Mouse (Mus musculus) adrenal gland, adult 8-10 months (tissue): ENCODE results near the gene Corin. TPM values are rescaled to one million over a fixed set of nuclear protein-coding genes. Genes with fewer than 3 reads are reported as not detected.
A peak's percentile ranks its signal among the peaks of the same experiment; 100 is the strongest.

ENCODE experiments used
- DNase-seq: peaks from one replicate; pipeline ENCODE4 v3.0.0; 2022
- total RNA-seq, 4 experiments: library from RNA; stranded (reverse); gene quantifications; 2 replicates each; pipeline ENCODE4 v1.2.4; 2022

Corin gene
- under 1 TPM in 1 of 4 experiments, not detected in 3; 0.06 TPM for total RNA-seq

DNA sequence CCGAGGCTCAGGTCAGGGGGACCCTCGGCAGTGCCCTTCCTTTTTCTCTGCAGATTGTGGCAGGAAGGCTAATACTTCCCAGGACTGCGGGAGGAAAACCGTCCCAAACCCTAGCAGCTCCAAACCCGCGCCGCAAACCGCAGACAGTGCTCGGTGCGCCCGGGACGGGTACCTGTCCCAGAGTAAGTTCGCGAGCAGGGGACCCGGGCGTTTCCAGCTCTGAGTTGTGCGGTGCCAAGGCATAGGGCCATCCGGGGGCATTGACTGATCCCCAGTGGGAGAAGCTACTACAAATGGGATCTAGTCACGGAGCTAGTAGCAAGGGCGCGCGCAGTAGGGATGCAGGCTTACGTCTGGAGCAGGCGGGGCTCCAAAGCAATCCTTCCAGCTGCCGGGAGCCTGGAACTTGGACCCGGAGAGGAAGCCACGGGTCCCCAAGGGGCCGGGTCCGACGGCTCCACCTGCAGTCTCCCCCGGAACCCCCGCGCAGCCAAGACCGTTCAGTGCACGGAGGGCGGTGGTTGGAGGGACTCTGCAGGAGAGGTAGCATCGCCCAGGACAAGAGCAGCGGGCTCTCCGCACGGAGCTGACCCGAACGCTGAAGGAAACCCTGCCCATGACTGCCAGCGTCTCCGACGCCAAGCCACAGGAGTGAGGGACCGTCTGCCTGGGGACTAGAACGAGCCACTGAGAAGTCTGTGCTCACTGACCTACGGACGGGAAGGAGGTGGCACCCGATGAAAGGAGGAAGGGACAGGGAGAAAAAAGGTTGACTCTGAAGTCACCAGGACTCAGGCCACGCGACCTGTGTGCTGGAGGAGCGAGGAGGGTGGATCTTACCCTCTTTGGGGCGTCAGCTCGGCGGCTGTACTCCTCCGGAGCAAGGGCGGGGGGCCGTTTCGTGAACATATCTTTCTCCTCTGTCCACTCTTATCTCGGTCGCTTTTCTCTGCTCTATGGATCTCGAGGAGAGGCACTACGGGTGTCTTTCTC lies at the start of gene Corin:
Gene Corin, minus strand, starts transcription at position 943 of the 993 bp plus-strand sequence.
- DNase-seq, result no peak

DNA sequence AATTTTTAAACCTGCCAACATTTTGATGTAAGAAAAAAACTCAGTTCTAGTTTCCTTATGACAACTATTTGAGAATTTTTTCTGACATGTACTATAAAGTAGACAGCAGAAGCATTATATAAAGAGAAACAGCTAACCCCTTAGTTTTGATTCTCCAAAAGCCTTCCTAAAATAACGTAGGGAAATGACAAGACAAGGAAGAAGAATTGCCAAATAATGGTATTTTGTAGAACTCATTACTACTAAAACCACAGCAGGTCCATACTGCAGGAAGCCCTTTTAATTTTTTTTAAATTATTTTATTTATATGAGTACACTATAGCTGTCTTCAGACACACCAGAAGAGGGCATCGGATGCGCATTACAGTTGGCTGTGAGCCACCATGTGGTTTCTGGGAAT lies 46.9 kb upstream of the Corin start:
- no peak for DNase-seq

DNA sequence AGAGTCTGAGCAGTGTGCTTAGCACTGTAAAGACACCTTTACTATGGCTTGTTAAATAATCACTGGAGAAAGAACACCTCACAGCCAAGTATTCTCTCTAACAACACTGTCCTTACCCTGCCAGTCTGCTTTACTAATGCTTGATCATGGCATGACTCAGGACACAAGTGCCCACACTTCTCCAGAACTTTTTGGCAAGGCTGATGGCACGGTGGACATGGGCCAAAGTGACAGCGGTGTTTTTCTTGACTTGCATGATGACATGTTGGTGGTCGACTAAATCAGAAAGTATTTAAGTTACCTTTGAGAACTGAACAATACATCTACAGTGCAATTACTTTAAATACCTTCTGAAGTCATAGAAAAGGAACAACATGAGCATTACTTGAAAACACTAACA lies 24.6 kb upstream of the Corin start:
- DNase-seq, result peak; percentile 27

DNA sequence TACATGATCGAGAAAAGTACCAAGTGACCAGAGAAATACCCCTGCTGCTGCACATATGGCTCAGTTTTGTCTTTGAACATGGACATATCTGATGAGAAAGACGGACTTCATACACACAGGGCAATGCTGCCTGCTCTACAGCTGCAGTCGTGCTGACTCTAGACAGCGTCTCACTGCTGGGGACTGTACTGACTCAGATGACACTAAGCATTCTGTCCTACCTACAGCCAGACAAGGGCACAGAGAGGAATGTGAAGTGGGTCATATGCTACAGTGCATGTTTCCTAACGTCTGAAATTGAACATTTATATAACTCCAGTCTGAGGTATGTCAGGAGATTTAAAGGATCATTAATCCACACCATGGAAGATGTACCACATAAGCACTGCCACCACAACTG lies 9.5 kb upstream of the Corin start:
- DNase-seq, result no peak

DNA sequence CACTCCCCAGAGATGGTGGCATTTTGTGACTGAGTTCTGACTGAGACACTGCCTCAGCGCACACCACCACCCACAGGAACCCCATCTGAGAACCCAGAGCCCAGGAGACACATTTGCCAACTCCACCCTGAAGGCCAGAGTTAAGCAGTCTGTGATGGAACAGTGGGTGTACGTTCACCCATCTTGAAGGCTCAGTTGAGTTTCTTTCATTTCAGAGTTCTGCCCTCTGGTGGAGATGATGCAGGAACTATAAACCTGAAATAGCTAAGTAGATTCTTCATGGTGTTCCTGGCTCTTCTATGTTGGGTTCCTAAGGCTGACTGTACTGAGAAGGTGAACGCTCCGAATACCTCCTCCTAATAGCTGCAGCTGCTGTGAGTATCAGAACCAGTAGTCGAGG lies 1.5 kb upstream of the Corin start:
- no peak for DNase-seq

DNA sequence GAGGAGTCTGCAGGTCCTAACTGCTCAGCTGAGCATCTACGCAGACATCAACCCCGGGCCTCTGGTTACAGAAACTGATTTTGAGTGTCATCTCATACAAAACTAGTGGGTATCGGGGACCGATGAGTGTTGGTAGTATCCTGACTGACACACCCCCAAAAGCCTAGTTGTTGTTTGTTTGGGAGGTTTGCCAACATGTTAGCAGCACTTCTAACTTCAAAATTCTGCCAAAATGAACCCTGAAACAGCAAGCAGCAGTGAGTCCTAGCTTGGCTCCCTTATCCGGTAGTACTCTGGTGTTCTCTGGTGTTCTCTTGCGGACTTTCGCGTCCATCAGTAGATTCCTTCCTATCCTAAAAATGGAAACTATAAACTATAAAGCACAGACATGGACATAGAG lies 1.5 kb downstream of the Corin start:
- no peak for DNase-seq

DNA sequence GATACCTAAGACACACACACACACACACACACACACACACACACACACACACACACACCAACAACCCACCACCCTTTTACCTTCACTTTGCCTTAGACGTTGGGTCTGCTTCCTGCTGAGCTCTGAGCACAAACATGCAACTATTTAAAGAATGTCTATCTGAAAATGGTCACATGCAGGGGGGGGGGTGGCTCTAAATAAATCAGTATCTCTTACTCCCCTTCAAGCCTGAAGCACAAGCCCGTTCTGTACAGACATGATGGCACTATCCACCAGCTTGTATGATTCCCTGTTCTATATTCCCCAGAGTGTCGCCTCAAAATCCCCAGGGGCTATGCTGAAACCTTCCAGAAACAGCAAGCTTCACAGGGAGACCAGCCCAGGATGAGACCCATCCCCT lies 2.5 kb downstream of the Corin start:
- no peak for DNase-seq

DNA sequence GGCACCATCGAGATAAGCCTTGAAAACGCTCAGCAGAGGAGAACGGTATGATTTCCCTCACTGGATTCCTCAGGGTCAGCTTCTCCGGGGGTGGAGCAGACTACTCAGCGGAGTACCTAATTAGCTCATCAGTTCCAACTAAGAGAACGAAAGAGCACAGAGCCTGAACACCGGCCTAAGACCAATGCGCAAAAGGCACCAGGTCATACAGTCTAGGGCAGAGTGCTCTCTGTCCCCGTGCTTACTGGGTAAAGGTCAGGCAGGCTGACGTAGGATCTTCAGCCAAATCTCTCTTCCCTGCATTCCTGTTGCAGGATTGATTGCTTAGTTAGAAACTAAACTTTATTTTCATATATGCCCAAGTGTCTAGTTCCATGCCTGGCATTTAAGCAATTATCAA lies 6.0 kb downstream of the Corin start:
- no peak for DNase-seq

DNA sequence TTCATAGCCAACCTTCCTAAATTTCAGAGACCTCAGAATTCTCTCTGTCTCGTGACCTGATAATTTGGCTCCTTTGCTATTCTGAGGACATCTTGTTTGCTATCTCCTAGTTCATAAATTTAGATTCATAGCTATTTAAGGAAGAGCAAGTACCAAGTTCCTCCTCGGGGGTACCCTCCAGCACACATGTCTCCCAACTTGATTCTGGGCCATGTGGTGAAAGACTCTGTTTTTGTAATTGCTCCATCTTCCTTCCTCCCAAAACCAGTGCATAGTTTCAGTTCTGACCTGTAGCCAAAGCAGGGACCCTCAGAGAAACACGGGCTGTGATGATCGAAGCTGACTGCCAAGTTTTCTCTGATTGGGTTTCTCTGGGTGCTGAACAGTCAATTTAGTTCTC lies 7.5 kb downstream of the Corin start:
- no peak for DNase-seq

DNA sequence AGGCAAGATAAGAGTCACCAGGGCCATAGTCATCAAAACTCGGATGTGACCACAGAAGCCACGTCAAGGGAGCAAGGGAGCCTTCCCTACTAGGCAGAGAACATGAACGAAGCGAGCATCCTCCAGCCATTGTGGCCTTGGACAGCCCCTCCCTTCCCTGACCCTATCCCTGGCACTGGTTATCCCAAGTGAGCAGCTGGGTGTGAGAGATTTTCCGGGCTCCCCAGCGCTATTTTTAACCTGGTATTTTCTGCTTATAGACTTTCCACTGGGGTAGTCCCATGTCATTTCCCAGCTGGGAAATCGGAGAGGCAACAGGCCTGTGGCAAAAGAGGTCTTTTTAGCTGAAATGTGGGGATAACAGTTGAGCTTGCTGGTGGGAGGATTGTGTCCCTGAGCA lies 10.4 kb downstream of the Corin start:
- no peak for DNase-seq

DNA sequence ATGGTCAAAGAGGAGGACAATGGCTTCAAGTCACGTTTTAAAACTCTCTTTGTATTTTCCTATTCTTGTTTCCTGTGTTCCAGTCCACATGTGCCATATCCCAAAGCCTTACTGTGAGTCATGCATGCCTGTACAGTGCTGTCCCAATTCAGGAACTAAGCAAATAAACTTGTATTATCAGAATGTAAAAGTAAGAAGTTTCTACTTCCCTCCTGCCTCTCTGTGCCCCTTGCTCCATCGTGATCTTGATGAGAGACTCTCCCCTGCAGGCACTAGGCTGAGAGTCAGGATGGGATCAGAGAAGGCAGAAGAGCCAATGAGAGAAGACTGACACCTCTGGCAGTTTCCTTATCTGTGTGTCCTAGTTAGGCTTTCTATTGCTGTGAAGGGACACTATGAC lies 13.0 kb downstream of the Corin start:
- DNase-seq, result no peak

DNA sequence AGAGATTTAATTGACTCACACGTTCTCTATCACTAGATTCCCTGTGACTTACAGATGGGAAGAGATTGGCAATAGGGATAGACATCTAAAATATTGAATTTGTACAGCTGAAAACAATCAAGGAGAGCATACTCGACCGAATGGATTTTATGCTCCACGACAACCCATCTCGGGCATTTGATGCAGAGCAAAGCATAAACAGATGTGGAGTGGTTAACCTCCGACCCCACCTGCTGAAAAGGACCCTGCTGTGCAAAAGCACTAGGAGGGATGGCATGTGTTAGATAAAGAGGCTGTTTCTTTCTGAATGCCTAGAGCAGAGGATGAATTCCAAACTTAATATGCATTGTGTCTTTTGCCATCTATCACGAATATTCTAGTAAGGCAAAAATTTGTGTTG lies 23.8 kb downstream of the Corin start:
- DNase-seq, result no peak

DNA sequence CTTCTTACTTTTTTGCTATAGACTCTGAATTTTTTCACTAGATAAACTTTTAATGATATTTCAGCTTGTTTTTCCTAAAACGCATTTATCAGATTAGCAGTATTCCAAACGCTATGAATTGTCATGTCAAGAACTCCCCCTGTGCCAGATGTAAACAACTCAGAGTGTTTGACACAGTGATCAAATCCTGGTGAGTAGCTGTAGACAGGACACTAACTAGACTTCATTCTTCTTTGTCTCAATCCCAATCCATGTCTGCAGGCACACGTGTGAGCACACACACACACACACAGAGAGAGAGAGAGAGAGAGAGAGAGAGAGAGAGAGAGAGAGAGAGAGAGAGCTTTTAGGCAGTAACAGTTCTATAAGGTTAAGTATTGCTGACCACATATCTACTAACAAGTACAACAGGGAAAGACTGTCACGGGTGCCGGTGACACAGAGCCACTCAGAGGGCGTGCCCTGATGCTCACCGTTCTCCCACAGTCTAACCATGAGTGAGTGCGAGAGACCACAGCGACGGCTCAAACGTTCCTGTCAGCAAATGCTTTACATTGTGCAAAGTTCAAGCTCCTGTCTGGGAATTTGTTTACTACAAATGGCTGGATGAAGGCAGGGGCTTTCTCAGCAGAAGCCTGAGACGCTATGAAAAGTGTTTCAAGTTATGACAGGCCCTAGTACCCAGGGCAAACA lies 31.8 kb downstream of the Corin start:
- DNase-seq, result no peak

DNA sequence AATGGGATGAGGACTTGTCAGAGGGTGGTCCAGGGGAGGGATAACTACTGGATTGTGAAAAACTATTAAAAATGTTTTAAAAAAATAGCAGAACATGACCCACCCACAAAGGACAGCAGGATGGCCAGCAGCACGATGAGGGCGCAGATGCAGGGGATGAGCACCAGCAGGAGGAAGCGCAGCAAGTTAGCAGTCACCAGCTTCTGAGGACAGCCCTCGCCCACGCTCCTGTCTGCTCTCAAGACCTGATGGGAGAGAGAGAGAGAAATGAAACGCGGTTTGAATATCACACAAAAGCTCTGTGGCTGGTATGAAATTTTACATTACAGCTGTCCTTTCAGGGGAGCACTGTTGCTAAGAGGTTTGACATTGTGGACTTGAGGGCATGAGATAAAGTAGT lies 32.5 kb downstream of the Corin start:
- no peak for DNase-seq

DNA sequence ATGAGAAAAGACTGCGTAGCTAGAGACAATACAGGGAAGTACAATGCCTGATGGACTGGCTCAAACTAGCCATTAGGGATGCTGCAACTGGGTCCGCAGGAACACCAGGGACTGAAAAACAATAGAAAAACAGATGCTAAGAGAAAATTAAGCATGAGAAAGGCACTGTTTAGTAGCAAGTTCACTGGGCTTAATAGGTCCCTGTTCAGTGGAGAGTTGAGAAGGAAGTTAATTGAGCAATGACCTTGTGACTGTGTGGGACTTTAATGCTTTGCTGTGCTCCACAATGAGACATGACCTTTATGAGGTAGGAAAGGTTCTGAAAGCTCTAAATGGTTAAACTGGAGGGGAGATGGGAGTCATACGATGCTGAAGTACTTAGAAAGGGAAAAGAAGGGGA lies 39.3 kb downstream of the Corin start:
- DNase-seq, result no peak

DNA sequence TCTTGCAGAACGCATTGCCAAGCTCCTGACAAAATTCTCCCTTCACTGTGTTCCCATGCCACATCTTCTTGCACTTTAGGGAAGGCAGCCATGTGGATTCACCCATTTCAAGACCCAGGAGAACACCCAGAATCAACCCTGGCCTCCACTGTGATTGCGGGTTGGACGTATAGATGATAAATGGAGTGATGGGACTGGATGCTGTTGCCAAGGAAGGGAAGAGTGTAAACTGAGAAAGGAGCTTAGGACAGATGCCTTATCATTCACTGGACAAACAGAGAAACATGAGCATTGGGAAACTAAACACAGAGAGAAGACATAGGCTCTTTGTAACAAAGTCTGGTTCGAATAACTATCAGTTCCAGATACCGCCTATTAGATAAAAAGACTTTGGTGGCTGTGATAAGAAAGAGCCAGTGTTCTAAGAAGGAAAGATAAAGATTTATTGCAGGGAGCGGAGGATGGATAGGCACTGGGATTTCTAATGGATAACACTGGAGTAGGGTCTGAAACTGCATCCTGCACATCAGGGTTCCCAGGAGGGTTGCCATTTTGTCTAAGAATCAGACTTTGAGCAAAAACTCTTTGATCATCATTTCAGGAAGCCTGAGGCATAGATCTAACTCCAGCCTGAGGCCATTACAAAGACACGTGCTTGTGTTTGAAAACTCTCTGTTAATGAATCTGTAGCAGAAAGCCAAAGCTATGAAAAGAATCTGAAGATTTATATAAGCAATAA lies 44.7 kb downstream of the Corin start:
- DNase-seq, result no peak

DNA sequence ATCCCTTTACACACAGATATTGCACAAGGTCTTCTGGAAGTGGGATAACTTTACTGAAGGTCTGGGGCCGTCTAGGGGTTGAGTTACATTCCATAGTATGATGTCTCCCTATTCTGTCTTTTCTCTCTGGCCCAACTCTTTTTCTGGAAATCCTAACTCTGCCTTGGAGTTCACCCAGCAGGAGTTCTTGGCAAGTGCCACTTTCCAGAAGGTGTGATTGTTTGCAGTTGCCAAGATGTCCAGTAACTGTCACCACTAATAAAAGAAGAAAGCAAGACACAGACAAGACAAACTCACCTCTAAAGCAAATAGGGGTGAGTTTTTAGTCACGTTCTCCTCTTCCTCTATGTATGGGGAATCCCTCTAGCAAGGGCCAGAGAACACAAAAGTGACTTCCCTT lies 50.6 kb downstream of the Corin start:
- DNase-seq, result no peak

DNA sequence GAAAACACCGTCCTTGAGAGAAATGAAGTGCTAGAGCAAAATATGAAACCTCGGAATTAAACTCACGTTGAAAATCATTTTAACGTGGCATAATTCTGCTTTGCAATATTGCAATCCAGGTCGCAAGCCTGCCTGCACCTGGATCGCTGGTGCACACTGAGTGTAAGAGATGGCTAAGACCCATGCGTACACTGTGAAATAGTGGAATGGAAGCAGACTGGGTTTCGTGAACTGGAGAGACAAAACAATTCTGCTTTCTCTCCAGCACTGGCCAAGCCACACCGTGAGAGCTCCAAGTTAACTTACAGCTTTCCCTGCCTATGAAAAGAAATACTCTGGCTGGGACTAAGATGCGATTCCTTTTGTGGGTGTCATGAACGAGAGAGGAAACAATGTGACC lies 51.1 kb downstream of the Corin start:
- DNase-seq, result no peak

DNA sequence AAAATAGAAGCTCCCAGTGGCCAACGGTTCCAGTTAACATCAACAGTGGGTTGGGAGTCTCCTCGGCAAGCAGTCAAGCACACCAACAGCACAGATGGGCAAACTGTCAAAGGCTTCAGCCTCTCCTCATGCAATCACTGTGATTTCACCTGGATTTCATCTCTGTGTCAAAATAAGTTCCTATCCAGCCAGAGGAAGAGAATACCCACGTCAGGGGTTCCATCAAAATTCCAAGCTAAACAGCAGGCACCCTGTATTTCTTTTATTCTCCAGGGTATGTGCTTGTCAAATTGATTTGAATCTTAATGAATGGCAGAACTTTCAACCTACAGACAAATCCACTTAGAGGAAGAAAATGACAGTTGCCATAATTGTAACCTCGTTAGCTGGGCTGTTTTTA lies 51.5 kb downstream of the Corin start:
- DNase-seq, result no peak

DNA sequence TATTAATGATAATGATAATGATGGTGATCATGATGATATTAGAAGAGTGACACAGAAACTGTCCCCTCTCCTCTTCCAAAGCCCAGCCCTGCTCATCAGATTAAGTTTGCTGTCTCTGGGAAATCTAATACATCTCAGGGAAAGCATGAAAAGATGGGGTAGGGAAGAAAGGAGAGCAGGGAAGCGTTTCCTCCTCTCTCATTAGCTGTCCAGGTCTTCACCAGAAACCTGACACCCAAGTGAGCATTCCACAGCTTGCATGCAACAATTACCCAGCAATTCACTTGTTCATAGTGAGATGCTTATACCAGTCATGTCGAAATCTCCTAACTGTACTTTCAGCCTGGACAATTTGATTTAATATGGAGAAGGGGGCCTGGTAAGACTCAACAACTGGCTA lies 55.4 kb downstream of the Corin start:
- DNase-seq, result no peak

DNA sequence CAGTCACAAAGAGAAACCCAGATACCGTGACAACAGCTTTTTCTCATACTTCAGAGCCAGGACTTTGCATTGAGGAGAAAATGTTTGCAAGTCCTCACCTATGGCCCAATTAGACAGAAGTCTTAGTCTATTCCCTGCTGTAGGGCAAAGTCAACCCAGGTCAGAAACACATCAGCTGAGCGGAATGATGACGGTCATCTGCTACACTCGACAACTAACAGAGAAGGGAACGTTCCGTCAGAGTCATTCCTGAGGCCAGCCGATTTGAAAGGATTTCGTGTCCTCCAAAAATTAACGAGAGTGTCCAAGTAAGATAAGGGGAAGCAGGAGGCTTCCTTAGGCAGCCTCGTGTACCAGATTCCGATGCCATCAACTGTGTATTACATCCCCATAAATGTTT lies 58.2 kb downstream of the Corin start:
- DNase-seq, result no peak

DNA sequence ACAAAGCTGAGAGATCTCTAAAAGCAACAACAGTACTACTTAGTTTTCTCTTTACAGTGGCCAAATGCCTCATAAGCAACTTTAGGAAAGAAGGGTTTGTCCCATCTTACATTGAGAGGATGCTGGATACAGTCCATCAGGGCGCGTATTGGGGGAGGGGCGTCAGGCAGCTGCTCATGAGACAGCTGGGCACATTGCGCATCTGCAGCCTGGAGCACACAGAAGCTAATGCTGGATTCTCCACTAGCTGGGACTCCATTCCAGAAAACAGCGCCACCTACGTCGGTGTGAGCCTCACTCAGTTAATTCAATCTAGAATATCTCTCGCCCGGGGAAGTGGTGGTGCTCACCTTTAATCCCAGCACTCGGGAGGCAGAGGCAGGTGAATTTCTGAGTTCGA lies 60.3 kb downstream of the Corin start:
- no peak for DNase-seq

DNA sequence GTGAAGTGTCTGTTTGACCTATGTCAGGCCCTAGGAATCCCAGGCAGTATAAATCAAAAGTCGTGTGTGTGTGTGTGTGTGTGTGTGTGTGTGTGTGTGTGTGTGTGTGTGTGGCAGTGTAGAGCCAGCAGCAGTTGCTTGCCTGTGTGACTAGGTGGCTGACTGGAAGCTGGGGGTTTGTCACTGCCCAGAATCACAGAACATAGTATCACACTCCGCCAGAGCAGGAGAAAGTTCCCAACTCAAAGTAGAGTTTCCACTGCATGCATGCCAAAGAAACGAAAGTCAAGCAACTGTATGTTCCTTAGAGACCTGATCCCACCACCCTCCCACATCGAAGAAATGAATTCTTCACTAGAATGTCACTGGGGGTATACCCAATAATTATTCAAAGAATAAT lies 61.3 kb downstream of the Corin start:
- no peak for DNase-seq
